Mouse (Mus musculus) gastrocnemius, adult 2 months (tissue): Measurements from ENCODE around the gene Tbce. TPM values are rescaled to one million over a fixed set of nuclear protein-coding genes. Genes with fewer than 3 reads are reported as not detected.

Experiments
- DNase-seq: peaks from one replicate; pipeline ENCODE4 v3.0.0; 2022
- H3K27ac ChIP-seq: fragments of 200-600 bp; 2 replicates; pipeline ENCODE4 v1.8.1; 2022; ENCODE audit warnings: mild to moderate bottlenecking
- H3K4me3 ChIP-seq: fragments of 200-600 bp; 2 replicates; pipeline ENCODE4 v1.8.1; 2022; ENCODE audit warnings: mild to moderate bottlenecking, moderate library complexity
- CTCF ChIP-seq: fragments of 200-600 bp; IDR thresholded peaks from 2 replicates; pipeline ENCODE4 v1.8.1; 2022; ENCODE audit warnings: antibody characterized with exemption, mild to moderate bottlenecking, moderate library complexity
- intact Hi-C: fragments of 180-260 bp; cut with DNase I; formaldehyde crosslinking; loops from one replicate; pipeline ENCODE4 v1.15.1; 2025
- long read RNA-seq, 2 experiments: library from polyadenylated mRNA; stranded (forward); transcript quantifications; one replicate each; pipeline ENCODE4 v2.0.0; 2021
- total RNA-seq, 2 experiments: library from RNA; stranded (reverse); gene quantifications; 2 replicates each; pipeline ENCODE4 v1.2.3; 2021

Gene Tbce
- 10 to 100 TPM; 16.6 to 18.9 TPM for total RNA-seq
- long read RNA-seq, experiment 1, transcript Tbce-201 (17 exons, 1,844 nt), result major isoform, 9 of 17 reads
- long read RNA-seq, experiment 1, partial matches to known transcripts, result 0 of 17 reads
- long read RNA-seq, experiment 1, other reads (novel, unspliced or antisense), result 4 of 17 reads
- long read RNA-seq, experiment 2, transcript Tbce-201 (17 exons, 1,844 nt), result major isoform, 16 of 25 reads
- long read RNA-seq, experiment 2, partial matches to known transcripts, result 0 of 25 reads
- long read RNA-seq, experiment 2, other reads (novel, unspliced or antisense), result 5 of 25 reads

DNA sequence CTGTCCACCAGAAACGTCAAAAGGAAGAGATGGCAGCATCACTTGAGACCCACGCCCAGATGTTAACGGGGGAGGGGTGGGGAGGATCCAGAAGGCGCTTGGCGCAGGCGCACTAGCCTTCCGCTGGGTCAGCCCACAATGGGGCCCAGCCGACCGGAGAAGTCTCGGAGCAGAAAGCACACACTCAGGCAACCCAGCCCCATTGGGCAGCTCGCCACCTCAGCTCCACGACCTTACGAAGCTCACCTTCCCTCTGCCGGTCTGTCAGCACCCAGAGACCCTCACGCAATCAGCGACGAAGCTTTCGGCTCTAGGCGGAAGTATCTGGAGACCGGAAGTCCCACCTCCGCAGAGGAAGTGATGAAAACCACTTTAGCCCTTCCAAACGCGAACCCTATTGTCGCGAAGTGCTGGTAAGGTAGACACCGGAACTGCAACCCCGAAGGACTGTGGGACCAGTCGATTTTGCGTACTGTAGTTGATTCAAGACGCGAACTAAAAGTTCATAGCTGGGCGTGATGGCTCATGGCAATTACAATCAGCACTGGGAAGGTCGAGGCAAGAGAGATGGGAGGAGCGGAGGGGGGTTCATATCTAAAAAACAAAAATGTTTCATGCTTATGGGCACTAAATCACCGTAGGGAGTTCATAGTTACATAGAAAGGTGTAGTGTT lies at the start of gene Tbce:
Gene Tbce (minus strand): TSS at position 347 of the 674 bp plus-strand sequence.
- peak; percentile 32; the same call in 1 of the 2 replicates for TF ChIP-seq CTCF

DNA sequence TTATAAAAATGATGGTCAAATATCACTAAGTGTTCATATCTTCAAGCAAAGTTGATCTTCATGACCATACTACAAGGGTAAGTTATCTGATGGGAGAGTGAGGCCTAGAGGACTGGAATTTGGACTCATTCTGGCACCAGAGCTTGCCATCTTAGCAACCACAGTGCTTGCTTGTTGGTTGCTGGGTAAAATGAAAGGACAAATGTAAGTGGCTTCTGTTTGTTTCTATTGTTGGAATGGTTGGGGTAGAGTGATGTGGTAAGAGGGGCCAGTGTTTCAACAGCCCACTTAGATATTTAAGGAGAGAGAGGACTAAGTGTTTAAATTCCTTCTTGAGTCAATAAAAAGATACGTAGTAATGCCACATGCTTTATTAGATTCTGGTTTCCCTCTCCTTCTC lies 49.2 kb upstream of the Tbce start:
- no peak for DNase-seq
- Histone ChIP-seq H3K4me3 (no peak overlapping the region), H3K27ac (no peak overlapping the region)
- no peak for TF ChIP-seq CTCF
- intact Hi-C loops, result no loop called here

More for the DNA sequence above, at the start of gene Tbce:
- peak; percentile 92 for DNase-seq
- Histone ChIP-seq H3K4me3 (peak within 1 kb of the TSS; percentile 88), H3K27ac (peak within 1 kb of the TSS; percentile 99)
- intact Hi-C loops, result loop anchor here (1.0 to 10.0 kb wide), 4 partner anchors 24 to 155 kb away; partner anchors contain the start of genes Arid4b and Ggps1

DNA sequence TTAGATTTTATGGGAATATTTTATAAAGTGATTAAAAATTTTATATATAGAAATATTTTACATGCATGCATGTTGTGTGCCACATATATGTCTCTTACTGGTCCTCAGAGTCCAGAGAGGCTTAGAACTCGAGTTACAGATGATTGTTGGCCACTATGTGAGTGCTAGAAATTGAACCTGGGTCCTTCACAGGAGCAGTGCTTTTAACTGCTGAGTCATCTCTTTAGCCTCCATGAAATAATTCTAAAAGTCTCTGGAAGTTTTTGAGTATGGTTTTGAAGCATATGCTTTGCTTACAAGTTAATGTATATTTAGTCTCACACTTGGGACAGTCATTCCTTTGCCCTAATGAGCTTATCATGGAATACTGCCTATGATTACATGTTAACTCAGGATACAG lies 35.9 kb upstream of the Tbce start:
- TF ChIP-seq CTCF, result no peak

DNA sequence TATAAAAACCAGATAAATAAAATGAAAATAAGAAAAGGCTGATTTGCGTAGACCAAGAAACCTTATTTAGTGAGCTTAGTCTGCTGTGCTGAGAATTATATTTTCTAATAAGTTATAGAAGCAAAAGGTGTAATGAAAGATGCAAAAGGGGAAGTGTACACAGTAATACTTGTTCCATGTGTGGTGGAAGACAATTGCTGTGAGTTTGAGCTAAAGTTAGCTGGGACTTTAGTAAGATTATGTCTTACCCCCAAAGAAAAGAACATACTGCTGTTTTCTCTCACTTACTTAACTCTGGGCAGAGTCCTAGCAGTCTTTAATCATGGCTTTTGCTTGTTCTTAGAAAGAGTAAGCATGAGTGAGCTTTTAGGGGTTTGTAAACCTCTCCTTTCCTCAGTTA lies 34.9 kb upstream of the Tbce start:
- TF ChIP-seq CTCF, result no peak
- DNase-seq, result no peak
- Histone ChIP-seq H3K27ac (no peak overlapping the region), H3K4me3 (no peak overlapping the region)
- intact Hi-C loops, result no loop called here

More for the DNA sequence above, 35.9 kb upstream of the Tbce start:
- no peak for DNase-seq
- Histone ChIP-seq H3K4me3 (no peak overlapping the region), H3K27ac (no peak overlapping the region)
- intact Hi-C loops, result no loop called here

DNA sequence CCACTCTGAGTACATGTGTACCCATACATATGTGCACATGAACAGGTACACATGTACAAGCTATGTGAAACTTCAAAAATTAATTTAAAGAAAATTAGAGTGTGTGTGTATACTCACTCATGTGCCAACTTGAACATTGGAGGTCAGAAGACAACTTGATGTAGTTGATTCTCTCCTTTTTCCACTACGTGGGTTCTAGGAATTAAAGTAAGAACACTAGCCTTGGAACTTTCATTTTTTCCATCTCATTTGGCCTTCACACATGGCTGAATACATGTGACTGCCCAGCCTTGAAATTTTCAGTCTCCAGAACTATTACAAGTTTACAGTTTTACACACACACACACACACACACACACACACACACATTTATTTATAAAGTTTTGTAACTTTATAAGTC lies 29.9 kb upstream of the Tbce start:
- H3K27ac ChIP-seq, result no peak overlapping the region
- DNase-seq, result no peak
- no peak for TF ChIP-seq CTCF
- H3K4me3 ChIP-seq, result no peak overlapping the region
- intact Hi-C loops, result loop anchor here (5.0 to 10.0 kb wide), 2 partner anchors 66 to 108 kb away; no protein-coding TSS in a partner anchor

DNA sequence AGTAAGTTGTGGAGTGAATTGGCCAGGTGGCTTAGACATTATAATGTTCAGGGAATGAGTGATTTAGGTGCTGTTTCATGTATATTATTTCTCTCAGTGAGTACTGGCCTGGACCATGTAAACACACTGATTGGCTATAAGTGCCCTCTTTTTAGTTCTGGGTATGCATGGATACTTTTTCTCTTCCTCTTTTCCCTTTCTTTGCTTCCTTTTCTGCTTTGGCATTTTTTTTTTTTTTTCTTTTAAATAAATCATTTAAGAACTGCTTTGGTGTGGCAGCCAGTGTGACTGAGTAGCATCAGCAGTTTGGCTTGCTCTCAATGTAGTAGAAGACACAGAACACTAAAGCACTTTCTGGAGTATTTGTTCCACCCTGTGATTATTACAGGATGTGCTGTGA lies 28.6 kb upstream of the Tbce start:
- no peak for DNase-seq
- H3K4me3 ChIP-seq, result no peak overlapping the region
- intact Hi-C loops, result loop anchor here (5.0 to 10.0 kb wide), 2 partner anchors 67 to 109 kb away; no protein-coding TSS in a partner anchor
- H3K27ac ChIP-seq, result no peak overlapping the region
- TF ChIP-seq CTCF, result no peak

DNA sequence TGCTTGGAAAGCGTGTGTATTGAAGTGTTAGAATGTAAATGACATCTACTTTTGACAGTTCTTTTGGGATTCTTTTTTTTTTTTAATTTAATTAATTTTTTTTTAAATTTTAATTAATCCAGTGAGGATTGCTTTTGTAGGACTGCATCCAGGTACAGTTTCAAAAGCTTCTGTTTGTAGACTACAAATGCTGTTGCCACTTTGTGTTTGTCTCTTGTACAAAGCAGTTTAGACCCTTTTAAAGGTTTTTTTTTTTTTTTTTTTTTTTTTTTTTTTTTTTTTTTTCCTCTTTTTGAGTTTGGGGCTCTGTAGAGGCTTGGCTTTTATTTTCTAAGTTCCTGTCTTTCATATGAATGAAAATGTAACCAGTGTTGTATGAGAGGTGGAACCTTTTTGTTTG lies 26.3 kb upstream of the Tbce start:
- H3K27ac ChIP-seq, result no peak overlapping the region

DNA sequence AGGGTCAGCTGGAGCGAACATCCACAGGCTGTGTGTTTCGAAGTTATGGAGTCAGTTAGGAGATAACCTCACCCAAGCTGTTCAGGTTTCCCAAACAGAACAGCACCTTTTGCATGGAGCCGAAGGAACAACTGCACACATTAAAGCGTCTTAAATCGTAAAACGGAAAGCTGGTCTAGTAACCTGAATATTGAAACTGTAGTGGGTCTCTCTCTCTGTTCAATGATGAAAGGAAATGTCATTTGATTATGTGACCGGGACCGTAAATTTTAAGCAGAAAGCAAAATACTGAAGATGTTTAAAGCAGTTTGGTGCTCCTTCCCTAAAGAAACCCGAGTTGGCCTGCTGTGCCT lies 25.6 kb upstream of the Tbce start:
- DNase-seq, result no peak
- intact Hi-C loops, result loop anchor here (5.0 to 10.0 kb wide), 2 partner anchors 70 to 112 kb away; no protein-coding TSS in a partner anchor
- Histone ChIP-seq H3K27ac (peak overlapping the region; percentile 95), H3K4me3 (peak overlapping the region; percentile 98)
- TF ChIP-seq CTCF, result no peak

More for the DNA sequence above, 26.3 kb upstream of the Tbce start:
- peak overlapping the region; percentile 98 for H3K4me3 ChIP-seq
- intact Hi-C loops, result loop anchor here (5.0 to 10.0 kb wide), 2 partner anchors 69 to 112 kb away; no protein-coding TSS in a partner anchor
- no peak for TF ChIP-seq CTCF
- no peak for DNase-seq

DNA sequence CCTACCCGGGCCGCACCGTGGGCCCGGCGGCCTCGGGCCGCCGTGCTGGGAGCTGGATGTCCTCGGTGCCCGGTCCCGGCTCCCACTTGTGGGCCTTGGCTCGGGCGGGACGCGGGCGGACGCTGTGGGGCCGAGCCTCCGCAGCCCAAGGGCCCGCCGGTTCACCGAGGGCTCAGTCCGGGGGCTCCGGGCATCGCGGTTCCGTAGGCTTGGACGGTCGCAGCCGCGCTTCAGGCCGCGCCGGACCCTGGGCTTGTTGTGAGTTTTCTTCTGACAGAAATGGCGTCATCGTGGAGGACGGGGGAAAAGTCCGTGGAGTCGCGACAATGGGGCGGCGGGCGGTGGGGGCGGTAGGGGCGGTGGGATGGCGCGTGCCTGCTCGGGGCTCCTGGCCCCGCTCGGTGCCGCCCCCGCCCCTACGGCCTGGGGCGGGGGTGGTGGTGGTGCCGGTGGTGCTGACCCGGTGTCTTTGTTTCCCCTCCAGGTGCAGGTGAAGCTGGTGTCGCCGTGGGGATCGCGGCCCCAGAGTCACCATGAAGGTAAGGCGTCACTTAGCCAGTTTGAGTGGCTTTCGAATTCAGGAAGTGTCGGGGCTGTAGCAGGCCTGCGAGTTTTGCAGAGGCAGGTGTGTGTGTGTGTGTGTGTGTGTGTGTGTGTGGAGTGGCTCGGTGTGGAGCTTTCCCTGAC lies 25.0 kb upstream of the Tbce start:
- no peak for TF ChIP-seq CTCF
- peak overlapping the region; percentile 98 for H3K4me3 ChIP-seq
- peak overlapping the region; percentile 95 for H3K27ac ChIP-seq
- DNase-seq, result peak; percentile 44
- intact Hi-C loops, result loop anchor here (5.0 to 10.0 kb wide), 3 partner anchors 70 to 113 kb away; no protein-coding TSS in a partner anchor

DNA sequence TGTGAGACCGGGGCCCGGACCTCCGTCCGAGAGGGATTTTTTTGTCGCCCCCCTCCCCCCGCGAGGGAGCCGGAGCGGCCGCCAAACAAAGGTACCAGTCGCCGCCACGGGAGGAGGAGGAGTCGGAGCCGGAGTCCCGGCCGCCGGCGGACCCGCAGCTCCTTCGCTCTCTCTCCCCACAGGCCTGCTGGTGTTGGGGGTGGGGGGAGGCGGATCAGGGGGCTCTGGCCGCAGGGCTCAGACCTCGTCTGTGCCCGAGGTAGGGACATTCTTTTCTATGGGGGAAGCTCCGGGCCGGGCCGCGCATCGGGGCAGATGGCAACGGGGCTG lies 24.5 kb upstream of the Tbce start:
- H3K4me3 ChIP-seq, result peak overlapping the region; percentile 98
- peak overlapping the region; percentile 95 for H3K27ac ChIP-seq
- TF ChIP-seq CTCF, result no peak
- intact Hi-C loops, result loop anchor here (1.0 to 10.0 kb wide), 3 partner anchors 25 to 107 kb away; partner anchors contain the start of gene Tbce
- DNase-seq, result no peak

DNA sequence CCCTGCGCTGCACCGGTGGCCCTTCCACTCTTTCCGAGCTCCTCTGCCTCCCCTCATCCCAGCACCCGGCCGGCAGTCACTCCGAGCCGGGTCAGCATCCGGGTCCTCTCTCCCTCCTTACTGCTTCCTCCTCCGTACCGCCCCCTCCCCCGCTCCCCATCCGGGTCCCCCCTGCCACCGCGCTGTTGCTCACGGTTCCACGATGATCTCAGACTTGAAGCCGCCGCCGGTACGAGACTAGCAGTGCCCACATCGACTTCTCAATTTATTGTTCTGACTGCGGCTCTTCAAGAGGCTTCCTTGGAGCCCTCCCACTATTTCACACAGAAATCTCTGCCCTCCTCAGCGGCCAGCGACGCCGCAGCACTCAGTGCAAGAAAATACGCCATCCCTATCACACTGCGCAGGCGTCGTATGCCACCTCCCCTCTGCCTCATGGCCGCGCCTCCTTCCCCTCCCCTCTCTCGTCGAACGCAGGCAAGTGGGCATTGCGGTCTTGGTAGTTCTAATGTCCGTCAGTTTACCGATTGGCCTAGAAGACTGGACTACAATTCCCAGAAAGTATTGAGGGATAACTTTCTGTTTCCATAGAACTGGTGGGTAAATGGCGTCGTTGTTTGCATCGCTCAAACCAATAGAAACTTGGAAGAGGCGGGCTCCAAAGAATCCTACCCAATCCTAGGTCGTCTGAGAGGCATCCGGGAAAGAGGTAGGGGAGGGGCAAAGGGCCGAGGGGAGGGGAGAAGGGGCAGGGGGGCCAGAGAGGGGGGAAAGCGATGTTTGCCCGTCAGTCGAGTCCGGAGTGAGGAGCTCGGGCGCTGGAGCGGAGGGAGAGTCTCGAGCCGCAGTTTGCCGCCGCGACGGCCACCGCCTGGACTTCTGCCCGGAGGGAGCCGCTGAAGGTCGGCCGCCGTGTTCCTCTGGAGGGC lies 23.8 kb upstream of the Tbce start, which contains the start of the genes Arid4b and Ggps1:
Gene Arid4b (plus strand): TSS at position 220 of the 929 bp plus-strand sequence.
Gene Ggps1 (minus strand): TSS at position 476 of the 929 bp plus-strand sequence.
- peak; percentile 97 for DNase-seq
- no peak for TF ChIP-seq CTCF
- peak within 1 kb of the TSS; percentile 98 for H3K4me3 ChIP-seq
- intact Hi-C loops, result loop anchor here (1.0 to 10.0 kb wide), 3 partner anchors 24 to 106 kb away; partner anchors contain the start of gene Tbce
- peak within 1 kb of the TSS; percentile 95 for H3K27ac ChIP-seq
